Comparison of ENCODE assay signal across 8 mouse cellular contexts in genomic region chr10:99619421-99620151, GRCm38 (mm10).
DNase-seq lines count a peak whose midpoint lies in the region; ATAC-seq lines count a peak whose summit lies in the region.

No protein-coding gene starts in this region.

- 43% methylated on average over 18 of the region's 18 CpGs for WGBS in limb, embryonic 13.5 days
- 45% methylated on average over 18 of the region's 18 CpGs for WGBS in midbrain, embryonic 16.5 days

- intact Hi-C loops in gastrocnemius, postnatal 36 days (cut with DNase I): loop anchor here (1.0 to 5.0 kb wide), 2 partner anchors 42 to 457 kb away; no protein-coding TSS in a partner anchor

- peak; percentile 64 for ATAC-seq in limb, embryonic 13.5 days (ENCODE audit: low FRiP score, low read depth)
- ATAC-seq in midbrain, embryonic 16.5 days: peak; percentile 77

- H3K27me3 ChIP-seq in limb, embryonic 13.5 days: no peaks in the 10 kb centered on the region
- no peaks in the 10 kb centered on the region for H3K27me3 ChIP-seq in midbrain, embryonic 16.5 days (ENCODE audit: control insufficient read depth, insufficient read depth, low read depth, low read length)
- H3K27me3 ChIP-seq in splenic B cell, adult 2 months (ENCODE audit: control insufficient read depth, insufficient read depth, low read length, poor library complexity, severe bottlenecking): no peaks in the 10 kb centered on the region

- peak overlapping the region; percentile 48 for H3K4me2 ChIP-seq in limb, embryonic 13.5 days (replicated peaks)
- H3K4me2 ChIP-seq in midbrain, embryonic 16.5 days (ENCODE audit: low read length): peak overlapping the region; percentile 34

- no peaks in the 10 kb centered on the region for H3K36me3 ChIP-seq in limb, embryonic 13.5 days
- H3K36me3 ChIP-seq in midbrain, embryonic 16.5 days (ENCODE audit: control insufficient read depth, insufficient read depth, low read length): no peaks in the 10 kb centered on the region
- no peaks in the 10 kb centered on the region for H3K36me3 ChIP-seq in splenic B cell, adult 2 months (ENCODE audit: control insufficient read depth, insufficient read depth, low read length, poor library complexity, severe bottlenecking)

- no peak overlapping the region for H3K9ac ChIP-seq in limb, embryonic 13.5 days
- H3K9ac ChIP-seq in midbrain, embryonic 16.5 days (ENCODE audit: low read depth, low read length): no peak overlapping the region

- H3K27ac ChIP-seq in limb, embryonic 13.5 days: no peak overlapping the region
- no peak overlapping the region for H3K27ac ChIP-seq in midbrain, embryonic 16.5 days (ENCODE audit: low read length)

- H3K4me3 ChIP-seq in limb, embryonic 13.5 days: peak overlapping the region; percentile 25
- H3K4me3 ChIP-seq in midbrain, embryonic 16.5 days (ENCODE audit: low read depth, low read length): no peak overlapping the region

- H3K9me3 ChIP-seq in limb, embryonic 13.5 days: no peaks in the 10 kb centered on the region
- H3K9me3 ChIP-seq in midbrain, embryonic 16.5 days (replicated peaks; ENCODE audit: control insufficient read depth, low read length, poor library complexity, severe bottlenecking): no peaks in the 10 kb centered on the region

- peak; percentile 30 to 39 for DNase-seq in urinary bladder, adult 18-20 months (ENCODE audit: low spot score in 2 of 2)
- DNase-seq in urinary bladder, adult 2 months (ENCODE audit: low spot score): no peak
- DNase-seq in embryo, embryonic 10 days (ENCODE audit: low spot score): peak; percentile 94
- peak; percentile 58 to 73 for DNase-seq in gastrocnemius, postnatal 36 days
- peak; percentile 55 to 69 for DNase-seq in kidney, adult 8-10 months
- DNase-seq in splenic B cell, adult 2 months (ENCODE audit: low read depth, low spot score): peak; percentile 85

- no peaks in the 10 kb centered on the region for H3K4me1 ChIP-seq in limb, embryonic 13.5 days
- H3K4me1 ChIP-seq in midbrain, embryonic 16.5 days (ENCODE audit: control insufficient read depth, insufficient read depth, low read length): peaks cover 5% of the 10 kb centered on the region; the same call in 1 of the 2 replicates
